Mouse (Mus musculus): ENCODE measurements at regions not wholly inside any gene's neighbourhood (a gene's known extent, or its start where the extent isn't known, plus 50 kb on each side); places are given as distances from the start of the nearest gene placed in this dataset.
"Not testable (repeated sequence)": the region's sequence is repeated elsewhere in the genome, so short reads cannot be mapped to it uniquely, and the experiment has no call there.

- DNase-seq = no peak
Measured at GRCm38 (mm10) chr16:15185714-15186113, 131.5 kb upstream of the Gm21897 start.

DNA sequence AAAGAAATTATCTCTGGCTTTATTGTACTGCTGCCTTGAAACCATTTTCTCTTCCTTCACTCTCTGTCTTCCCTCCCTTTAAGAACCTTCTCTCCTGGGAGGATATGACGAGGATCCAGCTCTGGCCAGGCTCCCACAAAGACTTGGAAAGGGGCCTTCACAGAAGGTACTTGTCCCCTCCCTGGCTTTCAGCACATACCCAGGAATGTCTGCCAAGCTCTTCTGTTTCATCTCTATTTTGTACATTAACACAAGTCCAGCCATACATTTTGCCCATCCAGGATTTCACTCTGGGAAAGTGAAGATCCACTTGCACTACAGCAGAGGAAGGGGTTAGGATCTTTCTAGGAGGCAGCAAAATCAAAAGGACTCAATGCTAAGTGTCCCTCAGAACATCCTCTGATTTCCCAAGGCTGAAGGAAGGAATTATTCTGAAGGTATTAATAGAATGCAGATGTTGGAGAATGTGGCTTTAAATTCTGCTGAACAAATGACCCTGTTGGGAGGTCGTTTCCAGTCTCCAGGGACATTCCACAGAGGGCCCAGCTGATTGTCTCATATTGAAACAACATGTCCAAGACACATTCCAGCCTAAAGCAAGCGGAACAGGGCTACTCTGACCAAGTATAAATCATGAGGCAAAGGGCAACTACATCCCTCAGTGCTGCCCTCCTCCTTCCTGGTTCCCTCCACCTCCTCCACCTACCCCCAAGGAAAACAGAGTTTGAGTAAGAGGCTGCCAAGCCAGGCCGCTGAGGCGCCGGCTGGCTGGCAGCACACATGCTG is 122.1 kb upstream of the Gm21897 start:
- peak; percentile 4 for DNase-seq

DNA sequence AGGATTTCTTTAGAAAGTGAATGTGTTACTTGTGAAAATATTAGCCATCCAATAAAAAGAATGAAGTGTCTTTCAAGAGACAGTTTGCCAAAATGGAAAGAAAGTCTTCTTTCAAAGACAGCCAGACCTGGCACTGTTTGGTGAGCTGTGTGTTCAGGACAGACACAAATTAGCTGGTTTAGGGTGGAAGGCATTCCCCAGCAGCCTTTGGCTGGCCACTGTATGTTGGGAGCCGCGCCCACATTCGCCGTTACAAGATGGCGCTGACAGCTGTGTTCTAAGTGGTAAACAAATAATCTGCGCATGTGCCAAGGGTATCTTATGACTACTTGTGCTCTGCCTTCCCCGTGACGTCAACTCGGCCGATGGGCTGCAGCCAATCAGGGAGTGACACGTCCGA is 121.3 kb upstream of the Gm21897 start:
- DNase-seq = not testable (repeated sequence)

DNA sequence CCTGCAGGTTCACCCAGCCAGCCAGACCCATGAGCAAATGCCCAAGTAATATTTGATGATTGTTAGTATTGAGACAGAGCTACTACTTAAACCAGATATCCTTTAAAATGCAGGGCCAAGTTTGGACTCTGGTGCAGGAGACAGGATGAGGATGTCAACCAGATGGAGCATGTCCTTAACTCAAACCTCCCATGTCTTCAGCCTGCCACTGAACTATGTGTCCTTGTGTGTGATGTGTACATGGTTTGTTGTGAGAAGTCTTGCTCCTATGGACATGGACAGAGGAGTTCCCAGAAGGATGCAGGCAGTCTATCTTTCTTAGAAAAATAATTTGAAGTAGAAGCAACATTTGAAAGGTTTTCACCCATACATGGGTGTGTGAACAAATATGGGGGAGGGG is 120.4 kb upstream of the Gm21897 start:
- no peak for DNase-seq

DNA sequence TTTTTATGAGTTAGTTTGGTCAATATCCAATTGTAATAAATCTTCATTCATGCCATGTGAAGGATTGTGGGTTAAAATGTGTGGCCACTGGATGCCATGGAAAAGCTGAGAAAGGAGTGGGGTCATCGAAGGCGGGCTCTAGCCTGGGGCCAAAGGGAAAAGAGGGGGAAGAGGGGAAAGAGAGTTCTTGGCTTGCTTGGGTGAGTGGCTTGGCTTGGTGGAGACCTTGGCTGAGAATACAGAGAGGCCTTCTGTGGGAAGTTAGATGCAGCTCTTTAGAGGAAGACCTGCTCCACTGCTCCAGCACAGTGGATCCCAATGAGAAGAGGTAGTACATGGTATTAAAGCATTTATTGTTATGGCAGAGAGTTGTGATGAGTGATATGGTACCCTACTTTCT is 101.3 kb upstream of the Gm21897 start:
- DNase-seq = no peak

DNA sequence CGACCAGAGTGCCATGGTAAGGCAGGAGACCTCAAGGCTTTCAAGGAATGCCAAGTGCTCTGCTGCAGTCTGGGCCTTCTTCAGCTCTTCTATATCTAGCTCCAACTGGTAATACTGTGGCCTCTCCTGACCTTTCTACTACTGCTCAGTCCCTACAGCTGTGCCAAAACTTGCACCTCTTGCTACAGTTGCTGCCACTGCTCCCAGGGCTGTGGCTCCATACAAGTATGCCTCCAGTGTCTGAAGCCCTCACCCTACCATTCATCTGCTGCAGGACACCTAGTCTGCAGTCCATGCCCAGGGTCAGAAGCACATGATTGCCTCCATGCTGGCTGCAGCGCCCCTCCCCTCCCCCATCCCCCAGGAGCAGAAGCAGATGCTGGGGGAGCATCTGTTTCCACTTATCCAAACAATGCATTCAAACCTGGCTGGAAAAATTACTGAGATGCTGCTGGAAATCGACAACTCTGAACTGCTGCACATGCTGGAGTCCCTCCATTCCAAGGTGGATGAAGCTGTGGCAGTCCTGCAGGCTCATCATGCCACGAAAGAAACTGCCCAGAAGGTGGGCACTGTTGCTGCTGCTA is 96.2 kb upstream of the Gm21897 start:
- no peak for DNase-seq

- no peak for DNase-seq
Measured at GRCm38 (mm10) chr16:15237836-15238235, 79.4 kb upstream of the Gm21897 start.

DNA sequence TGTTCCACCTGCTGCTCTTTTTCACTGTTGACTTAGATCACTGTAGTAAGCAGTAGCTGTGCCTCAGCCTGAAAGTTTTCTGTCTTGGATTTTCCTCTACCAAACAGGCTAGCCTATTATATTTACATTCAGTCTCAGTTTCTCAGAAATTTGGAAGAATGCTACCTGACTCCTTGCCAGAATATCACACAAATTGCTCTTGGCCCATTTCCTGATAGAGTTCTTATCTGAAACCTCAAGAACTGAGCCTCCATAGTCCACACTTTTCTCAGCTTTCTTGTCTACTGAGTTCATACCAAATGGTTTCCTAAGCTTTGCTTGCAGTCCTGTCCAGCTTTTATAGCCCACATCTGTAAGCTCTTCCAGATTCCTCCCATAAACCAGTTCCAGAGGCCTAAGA is 78.8 kb upstream of the Gm21897 start:
- DNase-seq = no peak

GRCm38 (mm10) chr16:15250186-15250585 is 67.1 kb upstream of the Gm21897 start:
- DNase-seq = no peak

- no peak for DNase-seq
Measured at GRCm38 (mm10) chr16:15251686-15252085, 65.6 kb upstream of the Gm21897 start.

DNA sequence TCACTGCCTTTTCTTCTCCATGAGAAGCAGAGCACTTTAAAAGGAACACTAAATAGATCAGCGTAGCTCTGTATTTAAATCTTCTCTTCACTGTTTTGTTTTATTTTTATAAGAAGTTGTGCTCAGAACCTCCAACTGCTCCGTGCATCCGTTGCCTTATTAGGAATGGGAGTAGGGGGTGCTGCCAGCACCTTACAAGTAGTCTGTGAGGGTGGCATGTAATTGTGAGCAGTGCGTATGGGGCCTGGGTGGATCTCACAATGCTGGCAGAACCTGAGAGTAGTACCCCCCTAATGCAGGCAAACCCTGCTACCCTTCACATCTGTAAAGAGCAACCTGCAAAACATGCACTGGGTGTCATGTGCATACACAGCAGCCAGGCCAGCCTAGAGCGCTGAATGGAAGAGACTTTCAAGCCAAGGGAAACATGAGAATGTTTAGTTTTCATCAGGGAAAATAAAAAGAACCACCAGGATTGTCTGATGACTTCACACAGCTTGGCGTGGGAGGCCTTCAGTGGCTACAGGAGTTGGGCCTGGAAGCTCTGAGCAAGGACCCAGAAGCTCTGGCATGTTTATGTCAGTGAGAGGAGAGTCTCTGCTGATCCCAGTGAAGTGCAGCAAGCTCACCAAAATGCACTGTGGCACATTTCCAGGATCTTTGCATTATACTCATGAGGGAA is 64.5 kb upstream of the Gm21897 start:
- no peak for DNase-seq

DNA sequence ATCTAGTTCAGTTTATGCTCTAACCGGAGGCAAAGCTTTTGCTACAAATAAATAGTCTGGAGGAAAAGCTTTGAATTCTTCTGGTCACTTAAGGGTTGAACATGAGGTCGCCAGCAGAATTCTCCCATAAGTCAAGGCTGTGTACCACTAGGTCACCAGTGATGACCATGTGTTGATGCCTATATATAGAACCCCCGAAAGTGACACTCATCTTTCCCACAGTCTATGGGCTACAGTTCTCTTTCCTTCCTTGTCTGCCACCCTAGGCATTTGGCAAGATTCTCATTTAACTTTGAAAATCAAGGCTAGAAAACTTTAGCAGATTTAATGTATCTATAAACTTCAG is 63.9 kb upstream of the Gm21897 start:
- no peak for DNase-seq

DNA sequence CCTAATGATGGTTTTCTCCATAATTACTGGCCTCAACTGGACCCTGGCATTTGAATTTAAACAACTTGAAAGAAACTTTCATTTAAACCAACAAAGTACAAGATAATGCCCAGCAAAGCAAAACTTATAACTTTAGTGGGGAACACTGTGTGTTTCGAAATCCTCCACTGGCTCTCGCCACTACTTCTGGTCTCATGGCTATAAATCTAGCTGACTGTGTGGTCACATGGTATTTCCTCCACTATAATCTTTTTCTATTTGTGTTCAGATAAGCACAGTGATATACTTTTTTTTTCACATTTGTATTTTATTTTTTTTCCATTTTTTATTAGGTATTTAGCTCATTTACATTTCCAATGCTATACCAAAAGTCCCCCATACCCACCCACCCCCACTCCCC is 62.6 kb upstream of the Gm21897 start:
- no peak for DNase-seq

GRCm38 (mm10) chr16:15259474-15259873 is 57.8 kb upstream of the Gm21897 start:
- no peak for DNase-seq

DNA sequence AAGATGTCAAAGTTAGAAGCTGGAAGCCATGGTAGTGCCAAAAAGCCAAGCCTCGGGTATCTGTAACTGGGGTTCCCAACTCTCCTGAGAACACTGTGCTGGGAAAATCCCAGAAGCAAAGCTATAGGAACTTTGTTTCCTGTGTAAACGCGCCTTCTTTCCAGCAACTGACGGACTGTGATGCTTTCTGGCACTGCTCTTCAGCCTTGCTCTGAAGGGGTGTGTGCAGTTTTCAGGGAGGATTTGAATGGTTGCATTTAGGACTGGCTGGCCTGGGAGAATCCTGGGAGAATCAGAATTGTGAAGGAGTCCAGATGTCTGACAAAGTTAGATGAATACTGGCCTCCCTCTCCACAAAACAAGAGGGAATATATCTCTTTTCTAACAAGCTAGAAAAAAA is 57.2 kb upstream of the Gm21897 start:
- no peak for DNase-seq

Measured in right cerebral cortex, postnatal 4 days (tissue).